Mouse (Mus musculus): ENCODE data around the gene Slc25a43.

GRCm38 (mm10) chrX:36794571-36794970 lies 51.1 kb downstream of the Slc25a43 start:
- TF ChIP-seq CTCF (IDR thresholded peaks at IDR 0.05; ENCODE audit: extremely low read depth, insufficient read depth, low read length) (no peak), POLR2A (IDR thresholded peaks at IDR 0.05; ENCODE audit: extremely low read depth, insufficient read depth, low read length) (no peak)

Measured in cortical plate, adult 2 months (tissue).